Mouse (Mus musculus) neural tube, embryonic 11.5 days (tissue): ENCODE measurements at regions not wholly inside any gene's neighbourhood (a gene's known extent, or its start where the extent isn't known, plus 50 kb on each side); places are given as distances from the start of the nearest gene placed in this dataset.

ENCODE experiments used
- ATAC-seq: fragments of 200-750 bp; cut with Nextera tagmentation; 2 replicates; pipeline ENCODE4 v1.8.0; 2017; ENCODE audit warnings: moderate number of reproducible peaks, mild to moderate bottlenecking, moderate TSS enrichment, moderate library complexity; ENCODE audit not compliant: insufficient read depth, low FRiP score, low TSS enrichment
- DNase-seq: peaks from one replicate; pipeline ENCODE4 v3.0.0-alpha.2; 2015; ENCODE audit warnings: low spot score
- H3K27ac ChIP-seq: fragments of 300-500 bp; sonication (generic); 2 replicates; pipeline ENCODE4 v1.5.1; 2014; ENCODE audit warnings: low read depth, mild to moderate bottlenecking, low read length
- H3K27me3 ChIP-seq: fragments of 300-500 bp; sonication (generic); 2 replicates; pipeline ENCODE4 v1.6.1; 2014; ENCODE audit warnings: mild to moderate bottlenecking, low read length, mixed read lengths; ENCODE audit not compliant: control insufficient read depth, insufficient read depth
- H3K36me3 ChIP-seq: fragments of 300-500 bp; sonication (generic); 2 replicates; pipeline ENCODE4 v1.6.1; 2014; ENCODE audit warnings: mild to moderate bottlenecking, low read length, moderate library complexity, mixed read lengths; ENCODE audit not compliant: control insufficient read depth, insufficient read depth
- H3K4me1 ChIP-seq: fragments of 300-500 bp; sonication (generic); 2 replicates; pipeline ENCODE4 v1.6.1; 2014; ENCODE audit warnings: low read length, mixed read lengths; ENCODE audit not compliant: control insufficient read depth, insufficient read depth
- H3K4me2 ChIP-seq: fragments of 300-500 bp; sonication (generic); 2 replicates; pipeline ENCODE4 v1.6.1; 2014; ENCODE audit warnings: low read depth, mild to moderate bottlenecking, moderate library complexity
- H3K4me3 ChIP-seq: fragments of 300-500 bp; sonication (generic); 2 replicates; pipeline ENCODE4 v1.5.1; 2014; ENCODE audit warnings: low read depth, low read length
- H3K9ac ChIP-seq: fragments of 300-500 bp; sonication (generic); 2 replicates; pipeline ENCODE4 v1.6.1; 2014; ENCODE audit warnings: mild to moderate bottlenecking, low read length
- H3K9me3 ChIP-seq: fragments of 300-500 bp; sonication (generic); 2 replicates; pipeline ENCODE4 v1.6.1; 2016; ENCODE audit warnings: low read length; ENCODE audit not compliant: control insufficient read depth
- WGBS: fragments of 180-500 bp; shearing (Covaris S2); extraction: QIAGEN DNeasy Blood & Tissue Kit; methylation state at CpG from one replicate; pipeline ENCODE4 v1.1.7; 2014; 5-methylcytosine and 5-hydroxymethylcytosine counted together

- Histone ChIP-seq H3K27ac (no peak overlapping the region), H3K36me3 (no peaks in the 10 kb centered on the region), H3K4me1 (no peaks in the 10 kb centered on the region), H3K4me2 (no peak overlapping the region), H3K27me3 (no peaks in the 10 kb centered on the region), H3K9ac (no peak overlapping the region), H3K9me3 (no peaks in the 10 kb centered on the region), H3K4me3 (no peak overlapping the region)
- ATAC-seq: no peak
- DNase-seq: no peak
- 96% methylated on average over 2 of the region's 2 CpGs for WGBS
Measured at GRCm38 (mm10) chr11:45621824-45622223, 230.0 kb upstream of the Clint1 start.

GRCm38 (mm10) chr11:45622701-45623100 is 229.2 kb upstream of the Clint1 start:
- no peak overlapping the region for H3K9ac ChIP-seq
- DNase-seq: no peak
- H3K9me3 ChIP-seq: no peaks in the 10 kb centered on the region
- H3K4me2 ChIP-seq: no peak overlapping the region
- H3K27me3 ChIP-seq: no peaks in the 10 kb centered on the region
- 89% methylated on average over 5 of the region's 5 CpGs for WGBS
- no peak for ATAC-seq
- H3K27ac ChIP-seq: no peak overlapping the region
- no peaks in the 10 kb centered on the region for H3K4me1 ChIP-seq
- H3K4me3 ChIP-seq: no peak overlapping the region
- no peaks in the 10 kb centered on the region for H3K36me3 ChIP-seq

- H3K27ac ChIP-seq: no peak overlapping the region
- no peak overlapping the region for H3K4me2 ChIP-seq
- H3K27me3 ChIP-seq: no peaks in the 10 kb centered on the region
- no peak overlapping the region for H3K9ac ChIP-seq
- DNase-seq (no peak), ATAC-seq (no peak)
- H3K4me1 ChIP-seq: no peaks in the 10 kb centered on the region
- no peak overlapping the region for H3K4me3 ChIP-seq
- no peaks in the 10 kb centered on the region for H3K36me3 ChIP-seq
- H3K9me3 ChIP-seq: no peaks in the 10 kb centered on the region
- 82% methylated on average over 7 of the region's 7 CpGs for WGBS
Measured at GRCm38 (mm10) chr11:45624233-45624632, 227.6 kb upstream of the Clint1 start.

GRCm38 (mm10) chr11:45629250-45629649 is 222.6 kb upstream of the Clint1 start:
- ATAC-seq (no peak), DNase-seq (no peak)
- H3K9ac ChIP-seq: no peak overlapping the region
- no peaks in the 10 kb centered on the region for H3K36me3 ChIP-seq
- H3K27me3 ChIP-seq: no peaks in the 10 kb centered on the region
- no peaks in the 10 kb centered on the region for H3K4me1 ChIP-seq
- H3K4me3 ChIP-seq: no peak overlapping the region
- H3K9me3 ChIP-seq: no peaks in the 10 kb centered on the region
- no peak overlapping the region for H3K27ac ChIP-seq
- 21% methylated on average over 1 of the region's 1 CpGs for WGBS
- H3K4me2 ChIP-seq: no peak overlapping the region

GRCm38 (mm10) chr11:45634535-45635235 is 217.2 kb upstream of the Clint1 start:
- Histone ChIP-seq H3K27me3 (no peaks in the 10 kb centered on the region), H3K9ac (no peak overlapping the region), H3K36me3 (no peaks in the 10 kb centered on the region), H3K4me2 (no peak overlapping the region), H3K4me1 (no peaks in the 10 kb centered on the region), H3K27ac (no peak overlapping the region), H3K4me3 (no peak overlapping the region), H3K9me3 (no peaks in the 10 kb centered on the region)
- WGBS: 82% methylated on average over 10 of the region's 10 CpGs
- ATAC-seq: no peak
- no peak for DNase-seq

- H3K4me2 ChIP-seq: no peak overlapping the region
- no peaks in the 10 kb centered on the region for H3K9me3 ChIP-seq
- DNase-seq (no peak), ATAC-seq (no peak)
- H3K4me1 ChIP-seq: no peaks in the 10 kb centered on the region
- H3K36me3 ChIP-seq: no peaks in the 10 kb centered on the region
- H3K27me3 ChIP-seq: no peaks in the 10 kb centered on the region
- no peak overlapping the region for H3K27ac ChIP-seq
- WGBS: 88% methylated on average over 4 of the region's 4 CpGs
- no peak overlapping the region for H3K9ac ChIP-seq
- no peak overlapping the region for H3K4me3 ChIP-seq
Measured at GRCm38 (mm10) chr11:45635896-45636295, 216.0 kb upstream of the Clint1 start.

- 81% methylated on average over 6 of the region's 6 CpGs for WGBS
- no peak overlapping the region for H3K4me2 ChIP-seq
- H3K4me1 ChIP-seq: no peaks in the 10 kb centered on the region
- ATAC-seq (no peak), DNase-seq (no peak)
- no peak overlapping the region for H3K9ac ChIP-seq
- H3K36me3 ChIP-seq: no peaks in the 10 kb centered on the region
- no peaks in the 10 kb centered on the region for H3K9me3 ChIP-seq
- no peaks in the 10 kb centered on the region for H3K27me3 ChIP-seq
- no peak overlapping the region for H3K27ac ChIP-seq
- H3K4me3 ChIP-seq: no peak overlapping the region
Measured at GRCm38 (mm10) chr11:45639236-45639635, 212.6 kb upstream of the Clint1 start.

GRCm38 (mm10) chr11:45642142-45642756 is 209.6 kb upstream of the Clint1 start:
- Histone ChIP-seq H3K9me3 (no peaks in the 10 kb centered on the region), H3K36me3 (no peaks in the 10 kb centered on the region), H3K27me3 (no peaks in the 10 kb centered on the region), H3K27ac (no peak overlapping the region), H3K4me1 (no peaks in the 10 kb centered on the region), H3K9ac (no peak overlapping the region), H3K4me3 (no peak overlapping the region), H3K4me2 (no peak overlapping the region)
- no peak for DNase-seq
- WGBS: 87% methylated on average over 9 of the region's 9 CpGs
- ATAC-seq: no peak

- H3K4me2 ChIP-seq: no peak overlapping the region
- 72% methylated on average over 12 of the region's 12 CpGs for WGBS
- no peak overlapping the region for H3K4me3 ChIP-seq
Measured at GRCm38 (mm10) chr11:45643629-45644325, 208.1 kb upstream of the Clint1 start.

More at GRCm38 (mm10) chr11:45643629-45644325, 208.1 kb upstream of the Clint1 start:
- Histone ChIP-seq H3K27ac (no peak overlapping the region), H3K27me3 (no peaks in the 10 kb centered on the region), H3K9me3 (no peaks in the 10 kb centered on the region), H3K36me3 (no peaks in the 10 kb centered on the region), H3K4me1 (no peaks in the 10 kb centered on the region), H3K9ac (no peak overlapping the region)
- no peak for DNase-seq
- ATAC-seq: no peak
